Mouse (Mus musculus): ENCODE measurements around the gene Bcl11b.

Bcl11b gene

GRCm38 (mm10) chr12:108003483-108003882, at the start of gene Bcl11b:
Gene Bcl11b, minus strand, starts transcription at chr12:108003602.
- DNase-seq (ENCODE audit: low spot score): no peak

DNA sequence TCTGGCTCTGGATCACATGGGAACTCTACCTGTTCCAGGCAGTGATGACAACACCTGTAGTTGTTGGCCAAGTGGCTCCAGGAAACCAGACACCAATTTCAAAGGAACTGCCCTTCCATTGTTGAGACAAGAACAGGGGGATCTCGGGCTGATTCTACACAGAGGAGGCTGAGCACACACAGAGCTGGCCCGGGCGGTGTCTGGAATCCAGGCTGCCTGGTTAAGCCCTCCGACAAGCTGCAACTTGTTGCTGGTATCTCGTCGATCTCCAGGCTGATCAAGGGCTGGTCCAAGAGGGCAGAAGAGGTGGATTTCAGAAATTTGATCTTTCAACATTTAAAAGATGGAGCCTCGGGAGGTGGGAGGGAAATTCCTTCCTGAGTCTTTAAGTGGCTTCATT, 47.6 kb upstream of the Bcl11b start:
- no peak for DNase-seq (ENCODE audit: low spot score)

DNA sequence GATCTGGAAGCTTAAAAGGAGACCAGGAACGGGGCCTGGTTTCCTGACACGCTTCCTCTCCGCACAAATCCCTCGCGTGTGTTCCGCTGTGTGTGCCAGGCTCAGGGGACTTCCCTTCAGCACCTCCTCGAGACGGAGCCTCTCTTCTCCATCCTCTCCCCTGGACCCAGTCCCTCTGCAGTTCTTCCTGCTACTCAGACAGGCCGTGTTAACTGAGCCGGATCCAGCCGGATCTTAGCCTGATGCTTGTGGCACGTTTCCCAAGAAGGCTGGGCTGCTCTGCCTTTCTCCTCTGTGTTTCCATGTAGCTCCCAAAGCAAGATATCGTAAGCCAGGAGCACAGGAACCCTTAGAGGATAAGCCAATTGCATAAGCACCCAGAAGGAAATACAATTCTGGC, 46.2 kb upstream of the Bcl11b start:
- DNase-seq (ENCODE audit: low spot score): no peak

DNA sequence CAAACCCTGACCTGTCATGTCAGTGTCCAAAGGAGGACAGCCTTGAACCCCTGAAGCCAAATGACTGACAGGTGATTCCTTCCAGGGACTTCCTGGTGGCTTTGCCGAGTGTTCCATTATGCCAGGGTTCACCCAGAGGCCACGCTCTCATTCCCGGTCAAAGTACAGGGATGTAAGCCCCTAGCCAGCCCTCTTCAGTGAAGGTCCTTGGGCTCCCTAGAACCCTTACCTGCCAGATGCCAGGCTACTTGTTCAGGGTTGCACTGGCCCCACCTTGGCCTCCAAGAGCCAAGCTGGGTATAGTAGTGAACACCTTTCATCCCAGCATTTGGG, 38.8 kb upstream of the Bcl11b start:
- no peak for DNase-seq (ENCODE audit: low spot score)

GRCm38 (mm10) chr12:108041571-108042238, 38.3 kb upstream of the Bcl11b start:
- peak; percentile 37 for DNase-seq (ENCODE audit: low spot score)

GRCm38 (mm10) chr12:108037446-108037845, 34.0 kb upstream of the Bcl11b start:
- no peak for DNase-seq (ENCODE audit: low spot score)

DNA sequence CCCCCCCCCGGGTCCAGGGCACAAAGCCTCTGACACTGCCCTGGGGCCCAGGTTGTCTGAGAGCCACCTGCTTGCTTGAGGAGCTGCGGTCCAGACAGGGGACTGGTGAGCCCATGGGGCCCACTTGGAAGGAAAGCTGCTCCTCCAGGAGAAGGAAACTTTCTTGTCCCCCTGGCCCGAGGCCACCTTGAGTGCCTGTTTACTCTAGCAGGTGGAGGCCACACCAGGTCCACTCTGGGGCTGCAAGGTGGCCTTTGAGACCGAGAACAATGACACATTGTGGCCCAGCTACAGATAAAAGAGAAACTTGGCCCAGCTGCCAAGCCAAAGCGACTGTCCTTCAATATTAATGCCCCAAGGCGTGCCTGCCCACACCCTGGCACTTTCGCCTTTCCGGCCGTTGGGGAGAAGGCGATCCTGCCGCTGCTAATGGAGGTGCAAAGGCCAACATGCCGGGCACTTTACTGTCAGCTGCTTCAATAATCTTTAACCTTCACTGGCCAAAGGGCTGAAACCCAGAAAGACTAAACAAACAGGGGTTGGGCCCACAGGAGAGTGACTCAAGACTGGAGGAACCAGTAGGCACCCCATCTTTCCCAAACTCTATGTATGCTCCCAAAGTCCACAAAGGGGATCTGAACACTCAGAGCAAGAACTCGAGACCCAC, 32.1 kb upstream of the Bcl11b start:
- no peak for DNase-seq (ENCODE audit: low spot score)

DNA sequence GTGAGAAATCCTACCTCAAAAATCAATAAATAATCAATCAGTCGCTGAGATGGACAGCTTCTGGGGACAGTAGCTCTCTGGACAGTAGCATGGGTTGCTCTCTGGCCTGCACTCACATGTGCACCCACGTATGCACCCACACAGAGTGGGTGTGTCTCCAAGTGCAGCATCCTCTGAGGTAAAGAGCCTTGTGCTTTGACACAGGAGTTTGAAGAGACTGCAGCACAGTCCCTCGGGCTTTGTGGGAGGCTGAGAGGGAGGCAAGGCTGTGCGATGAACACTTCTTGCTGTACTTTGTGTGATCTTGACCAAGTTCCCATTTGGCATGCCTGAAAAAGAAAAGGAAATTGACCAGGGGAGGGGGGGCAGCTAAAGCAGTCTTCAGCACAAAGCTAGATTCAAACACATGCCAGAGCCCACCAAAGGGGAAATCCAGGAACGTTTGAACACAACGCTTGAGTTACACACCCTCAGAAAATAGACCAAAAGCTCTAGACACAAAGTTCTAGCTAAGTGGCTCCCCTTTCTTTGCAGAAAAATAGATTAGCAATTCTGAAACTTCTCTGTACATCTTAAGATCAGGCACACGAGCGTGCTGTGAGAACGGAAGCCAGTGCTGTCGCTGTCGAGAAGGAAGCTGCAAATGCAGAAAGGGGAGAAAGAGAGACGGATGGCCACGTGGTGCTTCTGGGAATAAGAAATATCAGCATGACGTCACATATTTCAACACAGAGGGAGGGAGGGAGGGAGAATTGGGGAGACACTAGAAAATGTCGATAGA, 19.6 kb upstream of the Bcl11b start:
- no peak for DNase-seq (ENCODE audit: low spot score)

GRCm38 (mm10) chr12:108012003-108012402, 8.6 kb upstream of the Bcl11b start:
- DNase-seq (ENCODE audit: low spot score): no peak

GRCm38 (mm10) chr12:108010346-108010745, 6.9 kb upstream of the Bcl11b start:
- no peak for DNase-seq (ENCODE audit: low spot score)

- DNase-seq (ENCODE audit: low spot score): no peak
Observed at GRCm38 (mm10) chr12:108009156-108009555, 5.8 kb upstream of the Bcl11b start.

DNA sequence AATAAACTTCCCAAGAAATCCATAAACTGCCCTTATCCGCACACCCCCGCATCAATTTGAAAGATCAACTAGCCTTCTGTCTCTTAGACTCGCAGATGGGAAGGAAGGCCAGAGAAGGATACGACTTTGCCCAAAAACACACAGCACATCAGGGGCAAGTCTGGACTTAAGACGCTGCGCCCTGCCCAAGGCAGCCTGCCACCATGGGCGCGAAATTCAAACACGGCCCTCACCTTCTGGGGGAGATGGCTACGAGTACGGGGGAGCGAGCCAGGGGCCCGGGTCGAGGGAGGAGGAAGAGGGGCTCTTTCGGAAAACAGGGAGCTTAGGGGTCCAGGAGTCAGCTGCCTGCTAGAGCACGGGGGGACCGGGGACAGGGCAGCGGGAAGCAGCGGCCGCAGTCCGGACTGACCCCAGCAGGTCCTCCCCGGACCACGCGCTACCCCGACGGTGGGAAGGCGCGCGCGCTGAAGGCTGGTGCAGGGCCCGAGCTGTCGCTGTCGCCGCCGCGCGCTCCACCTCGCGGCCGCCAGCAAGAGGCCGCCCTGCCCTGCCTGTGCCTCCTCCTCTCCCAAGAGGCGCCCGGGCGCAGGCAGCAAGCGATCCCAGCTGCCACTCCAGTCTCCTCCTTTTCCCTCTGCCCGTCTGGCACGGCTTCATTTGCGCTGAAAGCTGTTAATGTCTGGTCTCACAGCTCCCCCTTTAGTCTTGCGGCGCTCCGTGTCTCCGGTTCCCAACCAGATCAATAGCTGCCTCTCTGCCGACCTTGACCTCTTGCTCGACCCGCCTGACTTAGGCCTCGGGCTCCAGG, 2.6 kb upstream of the Bcl11b start:
- no peak for DNase-seq (ENCODE audit: low spot score)

- DNase-seq (ENCODE audit: low spot score): no peak
Observed at GRCm38 (mm10) chr12:108005488-108005800, 2.0 kb upstream of the Bcl11b start.

- no peak for DNase-seq (ENCODE audit: low spot score)
Observed at GRCm38 (mm10) chr12:108004701-108005487, 1.5 kb upstream of the Bcl11b start.

DNA sequence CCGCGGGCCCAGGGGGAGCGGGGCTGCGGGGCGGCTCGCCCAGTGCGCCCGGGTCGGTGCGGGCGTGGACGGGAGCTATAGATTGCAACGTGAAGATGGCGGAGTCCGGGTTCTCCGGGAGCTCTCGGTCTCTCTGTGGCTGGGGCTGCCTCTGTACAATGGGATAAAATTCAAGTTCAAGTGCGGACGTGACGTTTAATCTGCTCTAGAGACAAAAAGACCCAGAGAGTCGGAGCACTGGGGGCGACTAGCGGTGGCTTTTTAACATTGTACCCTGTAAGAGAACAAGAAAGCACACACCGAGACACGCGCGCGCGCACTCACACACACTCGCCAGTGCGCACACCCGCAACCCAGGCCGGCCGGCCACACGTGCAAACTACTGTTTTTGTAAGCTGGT, 526 bp upstream of the Bcl11b start:
- DNase-seq (ENCODE audit: low spot score): no peak

DNA sequence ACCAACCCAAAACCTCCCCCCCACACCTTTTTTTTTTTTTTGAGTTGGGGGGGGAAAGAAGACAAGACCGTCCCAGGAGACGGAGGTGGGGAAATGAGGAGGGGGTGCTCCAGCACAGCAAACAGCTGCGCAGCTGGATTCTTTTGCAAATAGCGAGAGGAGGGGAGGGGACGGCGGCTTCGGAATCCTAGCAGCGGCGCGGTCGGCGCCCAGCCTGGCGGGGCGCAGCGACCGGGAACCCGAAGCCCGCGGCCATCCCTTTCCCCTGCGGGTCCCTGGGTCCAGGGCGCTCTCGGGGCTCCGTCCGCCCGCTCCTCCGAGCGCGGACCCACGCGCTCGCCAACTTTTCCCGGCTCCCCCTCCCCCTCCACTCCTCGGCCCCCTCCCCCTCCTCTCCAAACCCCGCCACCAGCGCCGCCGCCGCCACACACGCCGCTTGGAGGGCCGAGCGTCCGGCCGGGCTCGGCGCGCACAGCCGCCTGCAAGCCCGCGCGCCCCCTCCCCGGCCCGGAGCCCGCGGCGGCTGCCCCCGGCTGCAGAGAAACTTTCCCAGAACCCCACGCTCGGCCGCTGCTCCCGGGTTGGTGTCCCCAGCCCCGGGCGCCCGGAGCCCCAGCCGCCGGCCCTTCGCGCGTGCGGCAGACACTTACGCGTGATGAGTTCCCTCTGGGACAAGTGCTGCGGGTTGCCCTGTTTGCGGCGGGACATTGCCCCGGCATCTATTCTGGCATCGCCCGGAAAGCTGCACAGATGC, 789 bp downstream of the Bcl11b start:
- no peak for DNase-seq (ENCODE audit: low spot score)

DNA sequence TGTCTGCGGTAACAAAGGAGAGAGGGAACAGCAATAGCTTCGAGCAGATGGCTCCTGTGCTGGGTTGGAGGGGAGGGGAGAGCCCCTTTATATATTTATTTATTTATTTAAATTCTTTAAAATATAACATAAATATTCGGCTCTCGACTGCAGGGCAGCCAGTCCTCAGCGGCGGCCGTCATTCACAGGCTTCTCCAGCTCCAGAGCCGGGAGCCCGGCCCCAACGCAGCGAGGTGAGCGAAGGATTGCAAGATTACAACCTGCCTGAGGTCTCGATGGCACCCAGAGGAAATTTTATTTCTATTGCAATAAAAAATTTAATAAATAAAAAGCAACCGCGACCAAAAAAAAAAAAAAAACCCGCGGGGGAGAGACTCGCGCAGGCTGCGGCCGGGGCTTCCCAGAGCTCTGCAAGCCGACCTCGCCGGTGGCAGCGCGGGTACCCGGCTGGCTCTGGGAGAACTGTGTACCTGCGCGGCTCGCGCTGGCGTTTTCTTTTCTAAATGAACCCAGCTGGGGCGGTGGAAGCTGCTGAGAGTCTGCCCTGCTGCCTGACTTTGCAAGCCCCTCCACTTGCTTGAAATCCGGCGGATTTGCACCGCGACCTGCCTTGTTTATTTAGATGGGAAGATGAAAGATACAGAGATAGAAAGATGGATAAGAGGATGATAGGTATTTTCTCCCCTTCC, 1.6 kb downstream of the Bcl11b start:
- DNase-seq (ENCODE audit: low spot score): no peak

- no peak for DNase-seq (ENCODE audit: low spot score)
Observed at GRCm38 (mm10) chr12:108000715-108001080, 2.7 kb downstream of the Bcl11b start.

GRCm38 (mm10) chr12:107999751-108000714, 3.4 kb downstream of the Bcl11b start:
- no peak for DNase-seq (ENCODE audit: low spot score)
